ENCODE assay signal across 10 mouse cellular contexts in genomic region chr12:73715954-73716731, GRCm38 (mm10).
DNase-seq lines count a peak whose midpoint lies in the region; ATAC-seq and TF ChIP-seq lines count a peak whose summit lies in the region.
"Had no signal": no experiment of that assay in that cellular context is flagged by ENCODE, and none has a peak within 500 bp of the region (broad histone marks: within the 10 kb centered on the region; RNA-seq: fewer than 3 reads in every experiment).

No protein-coding gene starts in this region.

- H3K4me3 ChIP-seq in spleen, adult 2 months (ENCODE audit: extremely low read depth, insufficient read depth, insufficient read length) = no peak overlapping the region
- no peak overlapping the region for H3K4me3 ChIP-seq in bone marrow, adult 2 months (replicated peaks; ENCODE audit: control insufficient read depth, low read depth, low read length)
- H3K4me3 ChIP-seq in gastrocnemius, adult 2 months = no peak overlapping the region

- intact Hi-C loops in gastrocnemius, adult 2 months (cut with DNase I) = no loop called here

- no peaks in the 10 kb centered on the region for H3K27me3 ChIP-seq in spleen, adult 2 months (ENCODE audit: control insufficient read depth, insufficient read depth, low read length)
- H3K27me3 ChIP-seq: Patski had no signal

- peak; percentile 92 for ATAC-seq in neutrophil, adult 5-6 weeks (ENCODE audit: extremely low read depth, insufficient number of reproducible peaks, low FRiP score, poor library complexity, severe bottlenecking)
- ATAC-seq in erythroid progenitor cell, adult 5-6 weeks (replicated peaks; ENCODE audit: low FRiP score, poor library complexity, severe bottlenecking) = no peak
- ATAC-seq: Patski had no signal

- TF ChIP-seq CTCF in spleen, adult 2 months (IDR thresholded peaks at IDR 0.05; ENCODE audit: extremely low read depth, insufficient read depth, insufficient read length, insufficient replicate concordance) = no peak
- no peak for TF ChIP-seq CTCF in bone marrow, adult 2 months (IDR thresholded peaks at IDR 0.05; ENCODE audit: control insufficient read depth, insufficient read depth, low read length)
- TF ChIP-seq CTCF in gastrocnemius, adult 2 months (IDR thresholded peaks at IDR 0.05) = no peak

- WGBS in spleen, adult 2 months = 62% methylated on average over 21 of the region's 21 CpGs
- WGBS in bone marrow, adult 2 months = 50% methylated on average over 21 of the region's 21 CpGs

- H3K27ac ChIP-seq in spleen, adult 2 months (ENCODE audit: insufficient read depth, low read length) = peak overlapping the region; percentile 60
- H3K27ac ChIP-seq in bone marrow, adult 2 months (ENCODE audit: control insufficient read depth, insufficient read depth, low read depth, low read length, poor library complexity) = peak overlapping the region; percentile 24; the same call in 1 of the 2 replicates
- H3K27ac ChIP-seq in gastrocnemius, adult 2 months = no peak overlapping the region

- no peaks in the 10 kb centered on the region for H3K36me3 ChIP-seq in spleen, adult 2 months (ENCODE audit: control insufficient read depth, insufficient read depth, low read length)

- no peak for TF ChIP-seq POLR2A in spleen, adult 2 months (IDR thresholded peaks at IDR 0.05; ENCODE audit: low read depth, low read length)
- no peak for TF ChIP-seq POLR2A in bone marrow, adult 2 months (IDR thresholded peaks at IDR 0.05; ENCODE audit: borderline replicate concordance, control insufficient read depth, low read depth, low read length)

- peaks cover 14% of the 10 kb centered on the region; the same call in 1 of the 2 replicates for H3K4me1 ChIP-seq in spleen, adult 2 months (ENCODE audit: control insufficient read depth, insufficient read depth, insufficient read length)
- H3K4me1 ChIP-seq in bone marrow, adult 2 months (ENCODE audit: control insufficient read depth, insufficient read depth, low read length) = peaks cover 6% of the 10 kb centered on the region

- DNase-seq in spleen, adult 2 months (ENCODE audit: low read depth in 1 of 2, low spot score in 2 of 2) = peak; percentile 12 to 85
- no peak for DNase-seq in spleen, postnatal 14 days (ENCODE audit: low spot score in 2 of 2)
- DNase-seq in lung, postnatal 4 days = peak; percentile 31 to 38
- no peak for DNase-seq in gastrocnemius, adult 2 months
- no peak for DNase-seq in testis, postnatal 10 days (ENCODE audit: low spot score)
- DNase-seq: kidney, adult 2 months had no signal

Comparison
In these comparisons a context has a peak if more than half of its experiments do, and no peak if none do; other contexts are left out.
1. DNase-seq: peak in spleen, adult 2 months (2 of 2) and lung, postnatal 4 days (2 of 2); none in spleen, postnatal 14 days (0 of 2), gastrocnemius, adult 2 months (single experiment) and testis, postnatal 10 days (single experiment).